Mouse (Mus musculus) embryonic fibroblast, embryonic 13.5 days (primary cell): Measurements from ENCODE around the gene Atxn7l3.

Source experiments
- CTCF ChIP-seq: IDR thresholded peaks from 2 replicates; pipeline ENCODE4 v1.5.1; 2011; ENCODE audit warnings: mild to moderate bottlenecking, control low read depth, low read length, moderate library complexity, borderline replicate concordance; ENCODE audit not compliant: insufficient read depth
- POLR2A ChIP-seq: IDR thresholded peaks from 2 replicates; pipeline ENCODE4 v1.6.1; 2011; ENCODE audit warnings: low read depth, mild to moderate bottlenecking, control low read depth, low read length, moderate library complexity

DNA sequence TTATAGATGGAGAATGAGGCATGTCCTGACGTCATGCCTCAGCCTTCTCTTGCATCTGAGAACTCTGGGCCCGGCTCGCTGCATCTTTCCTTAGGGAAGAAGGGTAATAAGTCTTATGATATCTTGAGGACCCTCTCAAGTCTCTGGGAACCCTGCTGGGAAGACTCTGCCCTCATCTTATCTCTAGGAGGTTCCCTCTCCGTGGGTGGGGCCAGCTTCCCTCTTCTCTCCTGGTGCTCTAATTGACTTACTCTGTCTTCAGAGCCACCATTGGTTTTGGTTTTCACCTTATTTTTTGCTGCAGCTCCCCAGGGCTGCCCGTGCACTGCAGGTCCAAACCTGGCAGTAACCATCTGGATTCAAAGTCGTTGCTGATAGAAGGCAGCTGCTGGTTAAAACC is 38.3 kb downstream of the Atxn7l3 start:
- TF ChIP-seq CTCF (no peak), POLR2A (no peak)
